Mouse (Mus musculus) stomach, embryonic 16.5 days (tissue): Measurements from ENCODE around the gene Olfr98. TPM values are rescaled to one million over a fixed set of nuclear protein-coding genes. Genes with fewer than 3 reads are reported as not detected.

ENCODE experiments used
- ATAC-seq: fragments of 200-750 bp; cut with Nextera tagmentation; 2 replicates; pipeline ENCODE4 v1.8.0; 2017; ENCODE audit warnings: moderate number of reproducible peaks, moderate TSS enrichment; ENCODE audit not compliant: insufficient read depth, low FRiP score
- H3K27ac ChIP-seq: fragments of 300-500 bp; sonication (generic); 2 replicates; pipeline ENCODE4 v1.5.1; 2014; ENCODE audit warnings: low read length
- H3K27me3 ChIP-seq: fragments of 300-500 bp; sonication (generic); 2 replicates; pipeline ENCODE4 v1.6.1; 2014; ENCODE audit warnings: low read length, control low read depth, mixed read lengths; ENCODE audit not compliant: control insufficient read depth, insufficient read depth
- H3K36me3 ChIP-seq: fragments of 300-500 bp; sonication (generic); 2 replicates; pipeline ENCODE4 v1.6.1; 2014; ENCODE audit warnings: low read length; ENCODE audit not compliant: control insufficient read depth, insufficient read depth
- H3K4me1 ChIP-seq: fragments of 300-500 bp; sonication (generic); 2 replicates; pipeline ENCODE4 v1.6.1; 2014; ENCODE audit warnings: low read length, control low read depth, mixed read lengths; ENCODE audit not compliant: control insufficient read depth, insufficient read depth
- H3K4me2 ChIP-seq: fragments of 300-500 bp; sonication (generic); 2 replicates; pipeline ENCODE4 v1.6.1; 2014; ENCODE audit warnings: low read depth, low read length, mixed read lengths
- H3K4me3 ChIP-seq: fragments of 300-500 bp; sonication (generic); replicated peaks from 2 replicates; pipeline ENCODE4 v1.5.1; 2014; ENCODE audit warnings: mild to moderate bottlenecking, low read length
- H3K9ac ChIP-seq: fragments of 300-500 bp; sonication (generic); 2 replicates; pipeline ENCODE4 v1.6.1; 2014; ENCODE audit warnings: low read length
- H3K9me3 ChIP-seq: fragments of 300-500 bp; sonication (generic); replicated peaks from 2 replicates; pipeline ENCODE4 v1.6.1; 2016; ENCODE audit warnings: low read length, control low read depth; ENCODE audit not compliant: control insufficient read depth
- WGBS: fragments of 180-500 bp; shearing (Covaris S2); extraction: QIAGEN DNeasy Blood & Tissue Kit; methylation state at CpG from one replicate; pipeline ENCODE4 v1.1.7; 2014; 5-methylcytosine and 5-hydroxymethylcytosine counted together
- polyA plus RNA-seq: library from polyadenylated mRNA; unstranded; fragments of >200 nt; fragmentation: Nextera tagmentation; extraction: Ambion mirVana; gene quantifications from 2 replicates; pipeline ENCODE4 v1.2.1, GENCODE M21; 2015

Olfr98 gene
- polyA plus RNA-seq: not detected in 2 replicates

- Histone ChIP-seq H3K27me3 (no peaks in the 10 kb centered on the region), H3K9me3 (no peaks in the 10 kb centered on the region), H3K9ac (no peak within 1 kb of the TSS), H3K36me3 (no peaks in the 10 kb centered on the region), H3K4me1 (no peaks in the 10 kb centered on the region), H3K4me2 (no peak within 1 kb of the TSS), H3K27ac (no peak within 1 kb of the TSS), H3K4me3 (no peak within 1 kb of the TSS)
- no peak for ATAC-seq
- WGBS: 90% methylated on average over 1 of the region's 1 CpGs
Measured at GRCm38 (mm10) chr17:37263626-37264025, at the start of gene Olfr98. Gene Olfr98 (minus strand): TSS chr17:37263749.

GRCm38 (mm10) chr17:37310146-37310699, 46.7 kb upstream of the Olfr98 start:
- Histone ChIP-seq H3K36me3 (no peaks in the 10 kb centered on the region), H3K4me2 (no peak overlapping the region), H3K9me3 (no peaks in the 10 kb centered on the region), H3K4me3 (no peak overlapping the region), H3K9ac (no peak overlapping the region), H3K4me1 (no peaks in the 10 kb centered on the region), H3K27ac (no peak overlapping the region), H3K27me3 (no peaks in the 10 kb centered on the region)
- ATAC-seq: no peak
- WGBS: 28% methylated on average over 2 of the region's 2 CpGs

- WGBS: 39% methylated on average over 4 of the region's 4 CpGs
- no peak overlapping the region for H3K9ac ChIP-seq
- no peak overlapping the region for H3K4me2 ChIP-seq
- no peaks in the 10 kb centered on the region for H3K36me3 ChIP-seq
- H3K27me3 ChIP-seq: no peaks in the 10 kb centered on the region
- H3K4me3 ChIP-seq: no peak overlapping the region
- no peaks in the 10 kb centered on the region for H3K9me3 ChIP-seq
- H3K4me1 ChIP-seq: no peaks in the 10 kb centered on the region
- H3K27ac ChIP-seq: no peak overlapping the region
- ATAC-seq: no peak
Measured at GRCm38 (mm10) chr17:37308483-37308882, 44.9 kb upstream of the Olfr98 start.

- H3K4me1 ChIP-seq: no peaks in the 10 kb centered on the region
- no peaks in the 10 kb centered on the region for H3K36me3 ChIP-seq
- H3K9me3 ChIP-seq: no peaks in the 10 kb centered on the region
- H3K4me3 ChIP-seq: no peak within 1 kb of the TSS
- H3K4me2 ChIP-seq: no peak within 1 kb of the TSS
- no peak within 1 kb of the TSS for H3K9ac ChIP-seq
- WGBS: 82% methylated on average over 4 of the region's 4 CpGs
- no peak within 1 kb of the TSS for H3K27ac ChIP-seq
- no peak for ATAC-seq
- H3K27me3 ChIP-seq: no peaks in the 10 kb centered on the region
Measured at GRCm38 (mm10) chr17:37304213-37304612, 40.7 kb upstream of the Olfr98 start, which contains the start of gene Olfr101. Gene Olfr101 (minus strand): TSS chr17:37304313.

- Histone ChIP-seq H3K4me1 (no peaks in the 10 kb centered on the region), H3K9me3 (no peaks in the 10 kb centered on the region), H3K27ac (no peak within 1 kb of the TSS), H3K36me3 (no peaks in the 10 kb centered on the region), H3K9ac (no peak within 1 kb of the TSS), H3K4me2 (no peak within 1 kb of the TSS), H3K27me3 (no peaks in the 10 kb centered on the region), H3K4me3 (no peak within 1 kb of the TSS)
- no peak for ATAC-seq
- 77% methylated on average over 1 of the region's 1 CpGs for WGBS
Measured at GRCm38 (mm10) chr17:37283360-37283759, 19.8 kb upstream of the Olfr98 start, which contains the start of gene Olfr99. Gene Olfr99 (minus strand): TSS chr17:37283460.

- no peak overlapping the region for H3K4me2 ChIP-seq
- H3K9me3 ChIP-seq: no peaks in the 10 kb centered on the region
- ATAC-seq: no peak
- H3K27me3 ChIP-seq: no peaks in the 10 kb centered on the region
- H3K36me3 ChIP-seq: no peaks in the 10 kb centered on the region
- H3K4me1 ChIP-seq: no peaks in the 10 kb centered on the region
- no peak overlapping the region for H3K27ac ChIP-seq
- no peak overlapping the region for H3K4me3 ChIP-seq
- H3K9ac ChIP-seq: no peak overlapping the region
- WGBS: 79% methylated on average over 1 of the region's 1 CpGs
Measured at GRCm38 (mm10) chr17:37280331-37280730, 16.8 kb upstream of the Olfr98 start.

- Histone ChIP-seq H3K4me3 (no peak overlapping the region), H3K9ac (no peak overlapping the region), H3K27me3 (no peaks in the 10 kb centered on the region), H3K36me3 (no peaks in the 10 kb centered on the region), H3K4me2 (no peak overlapping the region), H3K27ac (no peak overlapping the region), H3K9me3 (no peaks in the 10 kb centered on the region), H3K4me1 (no peaks in the 10 kb centered on the region)
- ATAC-seq: no peak
Measured at GRCm38 (mm10) chr17:37276573-37276972, 13.0 kb upstream of the Olfr98 start.

GRCm38 (mm10) chr17:37275626-37276248, 12.2 kb upstream of the Olfr98 start:
- no peak for ATAC-seq
- H3K9me3 ChIP-seq: no peaks in the 10 kb centered on the region
- H3K4me3 ChIP-seq: no peak overlapping the region
- H3K27me3 ChIP-seq: no peaks in the 10 kb centered on the region
- no peak overlapping the region for H3K27ac ChIP-seq
- H3K9ac ChIP-seq: no peak overlapping the region
- no peaks in the 10 kb centered on the region for H3K36me3 ChIP-seq
- no peaks in the 10 kb centered on the region for H3K4me1 ChIP-seq
- 76% methylated on average over 2 of the region's 2 CpGs for WGBS
- no peak overlapping the region for H3K4me2 ChIP-seq

GRCm38 (mm10) chr17:37270702-37271092, 7.1 kb upstream of the Olfr98 start:
- Histone ChIP-seq H3K36me3 (no peaks in the 10 kb centered on the region), H3K4me1 (no peaks in the 10 kb centered on the region), H3K9me3 (no peaks in the 10 kb centered on the region), H3K4me3 (peak overlapping the region; percentile 66), H3K9ac (peak overlapping the region; percentile 67; the same call in 1 of the 2 replicates), H3K27ac (no peak overlapping the region), H3K4me2 (peak overlapping the region; percentile 94), H3K27me3 (no peaks in the 10 kb centered on the region)
- peak; percentile 45; the same call in 1 of the 2 replicates for ATAC-seq
- WGBS: 54% methylated on average over 8 of the region's 8 CpGs
